Mouse (Mus musculus) small intestine, adult 2 months (tissue): ENCODE results near the gene Apoc4. TPM values are rescaled to one million over a fixed set of nuclear protein-coding genes. Genes with fewer than 3 reads are reported as not detected.

Experiments
- H3K27ac ChIP-seq: fragments of 200-500 bp; 2 replicates; pipeline ENCODE4 v1.5.1; 2012; ENCODE audit warnings: low read depth, low read length, control low read depth, inconsistent platforms; ENCODE audit not compliant: insufficient read depth
- H3K27me3 ChIP-seq: fragments of 200-500 bp; 2 replicates; pipeline ENCODE4 v1.6.1; 2012; ENCODE audit warnings: mild to moderate bottlenecking, moderate library complexity, low read length, inconsistent platforms; ENCODE audit not compliant: control insufficient read depth, insufficient read depth
- H3K36me3 ChIP-seq: fragments of 200-500 bp; 2 replicates; pipeline ENCODE4 v1.6.1; 2012; ENCODE audit warnings: mild to moderate bottlenecking, low read length, control low read depth, inconsistent platforms; ENCODE audit not compliant: control insufficient read depth, insufficient read depth
- H3K4me1 ChIP-seq: fragments of 200-500 bp; 2 replicates; pipeline ENCODE4 v1.6.1; 2012; ENCODE audit warnings: low read length, inconsistent platforms, mixed read lengths; ENCODE audit not compliant: control insufficient read depth, insufficient read depth, insufficient read length
- H3K4me3 ChIP-seq: fragments of 200-500 bp; 2 replicates; pipeline ENCODE4 v1.5.1; 2012; ENCODE audit warnings: low read depth, mild to moderate bottlenecking, control low read depth, inconsistent platforms, low read length, moderate library complexity
- CTCF ChIP-seq: fragments of 200-500 bp; IDR thresholded peaks from 2 replicates; pipeline ENCODE4 v1.5.1; 2012; ENCODE audit warnings: low read depth, mild to moderate bottlenecking, control low read depth, inconsistent platforms, low read length, moderate library complexity, mixed read lengths; ENCODE audit not compliant: insufficient replicate concordance, insufficient read length; ENCODE audit errors: extremely low read depth
- POLR2A ChIP-seq: fragments of 200-500 bp; IDR thresholded peaks from 2 replicates; pipeline ENCODE4 v1.6.1; 2012; ENCODE audit warnings: low read depth, mild to moderate bottlenecking, control low read depth, inconsistent platforms, low read length, moderate library complexity
- WGBS: fragments of 180-500 bp; shearing (Covaris S2); methylation state at CpG from one replicate; pipeline ENCODE4 v1.1.7; 2018; 5-methylcytosine and 5-hydroxymethylcytosine counted together
- polyA plus RNA-seq: library from polyadenylated mRNA; depleted of rRNA; stranded (reverse); fragments of >200 nt; gene quantifications from 2 replicates; pipeline ENCODE4 v1.2.3, GENCODE M21; 2012

The Apoc4 gene
- polyA plus RNA-seq, 1 experiment = 1.4 TPM

DNA sequence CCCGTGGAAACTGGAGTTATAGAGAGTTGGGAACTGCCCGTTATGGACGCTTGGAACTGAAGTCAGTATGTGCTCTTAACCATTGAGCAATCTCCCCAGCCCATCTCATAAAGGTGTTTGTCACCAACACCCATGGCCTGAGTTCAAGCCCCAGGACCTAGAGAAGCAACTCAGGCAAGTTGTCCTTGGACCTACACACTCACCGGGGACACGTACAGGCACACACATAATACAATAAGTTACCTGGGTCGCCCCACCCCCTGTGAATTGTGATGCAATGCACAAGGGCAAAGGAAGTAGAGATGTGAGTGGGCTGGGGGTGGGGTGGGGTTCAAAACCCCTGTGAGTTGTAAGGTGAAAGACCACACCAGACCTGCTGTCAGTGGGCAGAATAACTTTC, 5.2 kb upstream of the Apoc4 start:
- no peaks in the 10 kb centered on the region for H3K36me3 ChIP-seq
- peaks cover 6% of the 10 kb centered on the region; the same call in 1 of the 2 replicates for H3K4me1 ChIP-seq
- no peak overlapping the region for H3K27ac ChIP-seq
- no peak for TF ChIP-seq CTCF
- no peak for TF ChIP-seq POLR2A
- WGBS = 82% methylated on average over 6 of the region's 6 CpGs
- H3K4me3 ChIP-seq = no peak overlapping the region
- no peaks in the 10 kb centered on the region for H3K27me3 ChIP-seq

DNA sequence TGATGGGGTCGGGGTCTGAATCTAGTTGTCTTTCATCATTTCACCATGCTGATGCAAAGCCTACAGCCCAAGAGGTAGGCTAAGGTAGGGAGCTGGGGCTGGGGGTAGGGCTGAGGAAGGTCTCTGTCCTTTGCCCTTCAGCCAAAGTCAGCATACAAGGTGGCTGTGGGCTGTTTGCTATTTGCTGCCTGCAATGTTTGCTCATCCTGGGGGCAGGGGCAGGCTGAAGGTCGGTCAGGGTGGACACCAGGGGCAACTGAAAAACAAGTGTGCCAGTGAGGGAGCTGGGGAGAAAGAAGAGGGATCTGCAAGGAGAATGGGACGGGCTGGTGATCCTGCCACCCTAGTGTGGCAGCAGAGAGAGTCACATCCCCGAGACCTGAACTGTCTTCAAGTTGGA, 4.1 kb upstream of the Apoc4 start:
- TF ChIP-seq CTCF = no peak
- no peak for TF ChIP-seq POLR2A
- no peak overlapping the region for H3K27ac ChIP-seq
- WGBS = 69% methylated on average over 4 of the region's 4 CpGs

DNA sequence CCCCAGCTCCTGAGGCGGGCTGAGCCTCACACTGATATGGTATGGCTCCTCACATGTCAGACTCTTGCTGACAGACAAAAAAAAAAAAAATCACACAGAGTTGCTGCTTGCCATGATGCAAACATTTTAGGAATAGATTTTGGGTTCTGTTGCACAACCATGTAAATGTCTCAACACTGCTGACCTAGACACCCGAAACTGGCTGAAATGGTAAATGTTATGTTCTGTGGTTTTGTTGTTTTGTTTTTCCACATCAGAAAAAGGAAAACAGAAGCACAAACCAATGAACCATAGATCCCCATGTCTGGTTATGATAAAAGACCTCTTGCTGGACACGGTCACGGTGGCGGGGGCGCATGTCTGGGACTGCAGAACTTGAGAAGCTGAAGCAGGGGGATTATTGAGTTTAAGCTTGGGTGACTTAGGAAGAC, 2.5 kb upstream of the Apoc4 start:
- TF ChIP-seq CTCF (no peak), POLR2A (no peak)
- no peaks in the 10 kb centered on the region for H3K27me3 ChIP-seq
- H3K4me3 ChIP-seq = no peak overlapping the region
- WGBS = 91% methylated on average over 6 of the region's 6 CpGs
- peaks cover 16% of the 10 kb centered on the region; the same call in 1 of the 2 replicates for H3K4me1 ChIP-seq
- H3K36me3 ChIP-seq = no peaks in the 10 kb centered on the region
- peak overlapping the region; percentile 1; the same call in 1 of the 2 replicates for H3K27ac ChIP-seq

More for the DNA sequence above, 4.1 kb upstream of the Apoc4 start:
- H3K36me3 ChIP-seq = no peaks in the 10 kb centered on the region
- H3K4me1 ChIP-seq = peaks cover 9% of the 10 kb centered on the region; the same call in 1 of the 2 replicates
- no peak overlapping the region for H3K4me3 ChIP-seq
- H3K27me3 ChIP-seq = no peaks in the 10 kb centered on the region

DNA sequence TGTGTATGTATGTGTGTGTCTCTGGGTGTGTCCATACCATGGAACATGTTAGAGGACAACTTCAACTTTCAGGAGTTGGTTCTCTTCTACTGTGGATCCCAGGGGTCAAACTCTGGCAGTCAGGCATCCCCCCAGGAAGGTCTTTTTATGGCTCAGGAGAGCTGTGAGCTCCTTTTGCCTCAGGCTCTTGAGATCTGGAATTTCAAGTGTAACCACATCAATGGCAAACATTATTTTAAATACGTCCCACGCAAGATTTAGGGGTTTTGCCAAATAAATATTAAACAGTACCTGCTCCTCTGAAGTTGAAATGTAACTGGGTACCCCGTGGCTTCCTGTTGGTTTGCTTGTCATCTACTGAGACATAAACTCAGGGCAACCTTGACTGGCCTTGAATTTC, 1.7 kb upstream of the Apoc4 start:
- H3K4me3 ChIP-seq = no peak overlapping the region
- WGBS = 72% methylated on average over 3 of the region's 3 CpGs
- H3K36me3 ChIP-seq = no peaks in the 10 kb centered on the region
- no peak for TF ChIP-seq CTCF
- no peak for TF ChIP-seq POLR2A
- H3K4me1 ChIP-seq = peaks cover 23% of the 10 kb centered on the region; the same call in 1 of the 2 replicates
- no peaks in the 10 kb centered on the region for H3K27me3 ChIP-seq
- no peak overlapping the region for H3K27ac ChIP-seq

DNA sequence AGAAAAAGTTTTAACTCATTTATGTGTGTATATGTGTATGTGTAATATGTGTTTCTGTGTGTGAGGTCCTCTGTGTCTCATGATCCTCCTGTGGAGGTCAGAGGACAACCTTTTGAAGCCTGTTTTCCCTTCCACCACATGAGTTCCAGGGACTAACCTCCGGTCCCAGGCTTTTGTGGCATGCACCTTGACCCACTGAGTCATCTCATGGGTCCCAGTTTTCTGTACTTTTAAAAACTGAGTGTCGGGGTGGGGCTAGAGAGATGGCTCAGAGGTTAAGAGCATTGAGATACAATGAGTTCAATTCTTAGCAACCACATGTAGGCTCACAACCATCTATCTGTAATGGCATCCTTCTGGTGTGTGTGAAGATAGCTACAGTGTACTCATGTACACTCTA, 577 bp downstream of the Apoc4 start:
- TF ChIP-seq POLR2A = no peak
- TF ChIP-seq CTCF = no peak
- H3K4me1 ChIP-seq = peaks cover 38% of the 10 kb centered on the region
- 40% methylated on average over 2 of the region's 2 CpGs for WGBS
- H3K27me3 ChIP-seq = no peaks in the 10 kb centered on the region
- no peak overlapping the region for H3K4me3 ChIP-seq
- H3K27ac ChIP-seq = 0 out of 2 replicates have a peak overlapping the region, but pooled peaks have one; percentile 3
- H3K36me3 ChIP-seq = no peaks in the 10 kb centered on the region

DNA sequence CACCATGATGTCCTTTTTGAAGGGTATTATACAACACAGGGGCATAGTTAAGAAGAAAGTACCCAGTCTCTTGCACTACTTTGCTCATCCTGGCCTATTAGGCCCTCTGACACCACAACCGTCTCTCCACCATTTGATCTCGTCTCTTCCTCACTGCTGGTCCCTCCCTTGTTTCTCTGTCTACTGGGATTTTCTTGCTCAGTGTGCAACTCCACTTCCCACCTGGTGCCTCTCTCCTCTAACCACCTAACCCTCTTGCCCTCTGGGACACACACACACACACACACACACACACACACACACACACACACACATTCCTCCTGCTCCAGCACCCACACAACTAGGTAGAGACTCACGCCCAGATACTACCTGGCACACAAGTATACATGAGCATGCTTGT, 2.4 kb downstream of the Apoc4 start:
- no peak overlapping the region for H3K4me3 ChIP-seq

DNA sequence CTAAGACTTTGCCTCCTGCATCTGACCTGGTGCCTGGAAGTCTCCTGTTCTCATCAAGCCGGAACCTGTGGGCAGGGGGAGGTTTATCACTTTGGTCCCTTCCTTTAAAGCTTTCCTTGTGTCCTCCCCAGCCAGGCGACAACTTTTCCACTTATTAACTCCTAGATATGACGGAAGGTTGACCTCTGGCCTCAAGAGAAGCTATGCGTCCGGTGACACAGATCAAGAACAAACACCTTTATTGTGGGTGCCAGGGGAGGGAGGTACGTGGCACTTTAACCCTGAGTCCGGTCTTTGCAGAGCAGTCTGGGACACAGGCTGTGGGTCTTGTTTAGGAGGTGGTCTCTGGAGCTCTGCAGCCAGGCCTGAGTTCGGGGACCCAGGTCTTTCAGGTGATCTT, 3.4 kb downstream of the Apoc4 start, which contains the start of gene Apoc2:
Gene Apoc2, minus strand, starts transcription at position 70 of the 400 bp plus-strand sequence.
- H3K4me1 ChIP-seq = peaks cover 37% of the 10 kb centered on the region
- H3K4me3 ChIP-seq = no peak within 1 kb of the TSS
- peak within 1 kb of the TSS; percentile 82 for H3K27ac ChIP-seq
- TF ChIP-seq POLR2A (no peak), CTCF (no peak)
- H3K36me3 ChIP-seq = no peaks in the 10 kb centered on the region
- no peaks in the 10 kb centered on the region for H3K27me3 ChIP-seq
- WGBS = 40% methylated on average over 8 of the region's 8 CpGs

More for the DNA sequence above, 2.4 kb downstream of the Apoc4 start:
- no peak for TF ChIP-seq CTCF
- TF ChIP-seq POLR2A = no peak
- Histone ChIP-seq H3K27ac (no peak overlapping the region), H3K36me3 (no peaks in the 10 kb centered on the region), H3K4me1 (peaks cover 37% of the 10 kb centered on the region), H3K27me3 (no peaks in the 10 kb centered on the region)
- WGBS = 91% methylated on average over 3 of the region's 3 CpGs
